Mouse (Mus musculus): ENCODE measurements around the gene Olfr1375. TPM values are rescaled to one million over a fixed set of nuclear protein-coding genes. Genes with fewer than 3 reads are reported as not detected.

The Olfr1375 gene
- polyA plus RNA-seq (2014; fragmentation: Illumina TruSeq; extraction: RNeasy Lipid Tissue Mini Kit (QIAGEN cat#74804); ENCODE audit: low read depth, low replicate concordance) = not detected

GRCm38 (mm10) chr11:51047809-51048208 lies at the start of gene Olfr1375:
Gene Olfr1375, plus strand, starts transcription at chr11:51048109.

GRCm38 (mm10) chr11:51003296-51003695 lies 44.6 kb upstream of the Olfr1375 start, which contains the start of gene Olfr51:
Gene Olfr51, plus strand, starts transcription at chr11:51003596.

GRCm38 (mm10) chr11:51013936-51014335 lies 34.0 kb upstream of the Olfr1375 start, which contains the start of gene Olfr54:
Gene Olfr54, plus strand, starts transcription at chr11:51014236.

GRCm38 (mm10) chr11:51059151-51059571 lies 11.3 kb downstream of the Olfr1375 start, which contains the start of gene Zfp354a:
Gene Zfp354a, plus strand, starts transcription at chr11:51059257.

Other genes with a start within 250 kb of the Olfr1375 start
- gene Zfp354c, start 220.4 kb upstream of the Olfr1375 start, polyA plus RNA-seq (2014; fragmentation: Illumina TruSeq; extraction: RNeasy Lipid Tissue Mini Kit (QIAGEN cat#74804); ENCODE audit: low read depth, low replicate concordance) = 1.9 TPM
- gene Zfp879, start 206.6 kb upstream of the Olfr1375 start, polyA plus RNA-seq (2014; fragmentation: Illumina TruSeq; extraction: RNeasy Lipid Tissue Mini Kit (QIAGEN cat#74804); ENCODE audit: low read depth, low replicate concordance) = 2.0 TPM
- gene Grm6, start 197.4 kb upstream of the Olfr1375 start, polyA plus RNA-seq (2014; fragmentation: Illumina TruSeq; extraction: RNeasy Lipid Tissue Mini Kit (QIAGEN cat#74804); ENCODE audit: low read depth, low replicate concordance) = not detected
- 1.2 TPM for gene Zfp454, start 160.5 kb upstream of the Olfr1375 start, polyA plus RNA-seq (2014; fragmentation: Illumina TruSeq; extraction: RNeasy Lipid Tissue Mini Kit (QIAGEN cat#74804); ENCODE audit: low read depth, low replicate concordance)
- gene Zfp2, start 131.9 kb upstream of the Olfr1375 start, polyA plus RNA-seq (2014; fragmentation: Illumina TruSeq; extraction: RNeasy Lipid Tissue Mini Kit (QIAGEN cat#74804); ENCODE audit: low read depth, low replicate concordance) = 5.7 TPM
- 2.4 TPM for gene Zfp354b, start 116.5 kb upstream of the Olfr1375 start, polyA plus RNA-seq (2014; fragmentation: Illumina TruSeq; extraction: RNeasy Lipid Tissue Mini Kit (QIAGEN cat#74804); ENCODE audit: low read depth, low replicate concordance)
- not detected for gene 4933414I15Rik, start 104.3 kb upstream of the Olfr1375 start, polyA plus RNA-seq (2014; fragmentation: Illumina TruSeq; extraction: RNeasy Lipid Tissue Mini Kit (QIAGEN cat#74804); ENCODE audit: low read depth, low replicate concordance)
- gene Prop1, start 94.3 kb upstream of the Olfr1375 start, polyA plus RNA-seq (2014; fragmentation: Illumina TruSeq; extraction: RNeasy Lipid Tissue Mini Kit (QIAGEN cat#74804); ENCODE audit: low read depth, low replicate concordance) = not detected
- not detected for gene Olfr1378, start 81.6 kb upstream of the Olfr1375 start, polyA plus RNA-seq (2014; fragmentation: Illumina TruSeq; extraction: RNeasy Lipid Tissue Mini Kit (QIAGEN cat#74804); ENCODE audit: low read depth, low replicate concordance)
- gene Olfr1377, start 66.1 kb upstream of the Olfr1375 start, polyA plus RNA-seq (2014; fragmentation: Illumina TruSeq; extraction: RNeasy Lipid Tissue Mini Kit (QIAGEN cat#74804); ENCODE audit: low read depth, low replicate concordance) = not detected
- not detected for gene Olfr51, start 44.5 kb upstream of the Olfr1375 start, polyA plus RNA-seq (2014; fragmentation: Illumina TruSeq; extraction: RNeasy Lipid Tissue Mini Kit (QIAGEN cat#74804); ENCODE audit: low read depth, low replicate concordance)
- gene Olfr54, start 33.9 kb upstream of the Olfr1375 start, polyA plus RNA-seq (2014; fragmentation: Illumina TruSeq; extraction: RNeasy Lipid Tissue Mini Kit (QIAGEN cat#74804); ENCODE audit: low read depth, low replicate concordance) = not detected
- gene Zfp354a, start 11.1 kb downstream of the Olfr1375 start, polyA plus RNA-seq (2014; fragmentation: Illumina TruSeq; extraction: RNeasy Lipid Tissue Mini Kit (QIAGEN cat#74804); ENCODE audit: low read depth, low replicate concordance) = 2.5 TPM
- gene Gm12569, start 172.4 kb downstream of the Olfr1375 start, polyA plus RNA-seq (2014; fragmentation: Illumina TruSeq; extraction: RNeasy Lipid Tissue Mini Kit (QIAGEN cat#74804); ENCODE audit: low read depth, low replicate concordance) = not detected
- gene Clk4, start 213.6 kb downstream of the Olfr1375 start, polyA plus RNA-seq (2014; fragmentation: Illumina TruSeq; extraction: RNeasy Lipid Tissue Mini Kit (QIAGEN cat#74804); ENCODE audit: low read depth, low replicate concordance) = 93.0 TPM
- not detected for gene BC049762, start 214.9 kb downstream of the Olfr1375 start, polyA plus RNA-seq (2014; fragmentation: Illumina TruSeq; extraction: RNeasy Lipid Tissue Mini Kit (QIAGEN cat#74804); ENCODE audit: low read depth, low replicate concordance)
- gene Col23a1, start 241.8 kb downstream of the Olfr1375 start, polyA plus RNA-seq (2014; fragmentation: Illumina TruSeq; extraction: RNeasy Lipid Tissue Mini Kit (QIAGEN cat#74804); ENCODE audit: low read depth, low replicate concordance) = 1.6 TPM